Mouse (Mus musculus): ENCODE measurements around the gene Dip2a.

Gene Dip2a

GRCm38 (mm10) chr10:76246601-76247000, 98.5 kb downstream of the Dip2a start:
- no peak for DNase-seq (ENCODE audit: low spot score in 2 of 2)

DNA sequence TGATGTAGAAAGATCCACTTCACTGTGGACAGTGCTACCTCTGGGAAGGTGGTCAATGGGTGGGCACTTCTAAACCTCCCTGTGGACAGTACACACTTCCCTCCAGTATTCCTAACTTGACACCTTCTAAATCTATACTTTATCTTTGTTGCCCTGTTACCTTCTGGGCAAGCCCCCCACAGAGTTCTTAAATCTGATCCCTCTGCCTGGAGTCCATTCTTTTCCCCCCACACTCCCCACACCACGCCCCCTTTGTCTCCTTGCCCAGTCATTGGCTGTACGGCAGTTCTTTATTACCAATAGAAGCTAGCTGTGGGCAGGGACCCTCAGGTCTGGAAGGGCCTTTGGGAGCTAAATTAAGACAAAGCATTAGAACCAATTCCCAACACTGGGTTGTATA, 100.0 kb downstream of the Dip2a start:
- DNase-seq (ENCODE audit: low spot score in 2 of 2): no peak

- no peak for DNase-seq (ENCODE audit: low spot score in 2 of 2)
Measured at GRCm38 (mm10) chr10:76239401-76239800, 105.7 kb downstream of the Dip2a start.

DNA sequence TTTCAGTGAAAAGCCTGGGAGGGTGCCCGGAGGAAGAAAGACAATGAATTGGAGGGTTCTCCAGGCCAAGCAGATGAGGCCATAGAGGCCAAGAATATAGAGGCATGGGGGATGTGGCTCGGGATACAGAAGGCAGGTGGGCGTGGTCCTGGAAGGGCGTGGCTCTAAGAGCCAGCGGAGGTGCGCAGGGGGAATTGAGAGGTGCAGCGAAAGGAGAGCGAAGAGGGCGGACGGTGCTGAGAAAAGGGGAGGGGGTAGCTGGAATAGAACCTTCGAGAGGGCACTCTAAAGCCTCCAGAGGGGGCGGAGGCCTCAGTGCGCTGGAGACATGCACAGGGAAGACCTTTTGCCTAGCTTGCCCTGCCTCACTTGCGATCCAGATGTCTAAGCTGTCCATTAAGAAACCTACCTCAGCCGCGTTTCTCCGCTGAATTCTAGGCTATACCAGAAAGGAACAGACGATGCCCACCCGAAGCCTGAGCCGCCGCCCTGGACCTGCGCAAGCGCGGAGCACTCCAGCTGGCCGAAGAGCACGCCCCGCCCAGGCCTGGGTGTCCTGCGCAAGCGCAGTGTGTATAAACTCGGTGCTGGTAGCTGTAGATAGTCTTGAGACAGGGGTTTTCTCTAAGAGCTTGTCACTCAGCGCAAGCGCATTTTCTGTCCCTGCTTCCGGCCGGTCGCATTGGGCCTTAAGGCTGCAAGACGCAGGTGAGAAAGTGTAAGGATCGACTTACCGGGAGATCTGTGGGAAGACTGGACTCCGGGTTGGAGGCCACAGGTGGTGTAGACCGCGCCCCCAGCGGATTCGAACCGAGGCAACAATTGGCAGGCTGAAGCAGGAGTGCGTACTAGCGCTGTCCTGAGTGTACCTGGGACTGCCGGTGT, 107.5 kb downstream of the Dip2a start, which contains the start of gene Prmt2:
TSS of gene Prmt2 (minus strand) at position 525 of the 885 bp plus-strand sequence.
- peak; percentile 71 to 76 for DNase-seq (ENCODE audit: low spot score in 2 of 2)

DNA sequence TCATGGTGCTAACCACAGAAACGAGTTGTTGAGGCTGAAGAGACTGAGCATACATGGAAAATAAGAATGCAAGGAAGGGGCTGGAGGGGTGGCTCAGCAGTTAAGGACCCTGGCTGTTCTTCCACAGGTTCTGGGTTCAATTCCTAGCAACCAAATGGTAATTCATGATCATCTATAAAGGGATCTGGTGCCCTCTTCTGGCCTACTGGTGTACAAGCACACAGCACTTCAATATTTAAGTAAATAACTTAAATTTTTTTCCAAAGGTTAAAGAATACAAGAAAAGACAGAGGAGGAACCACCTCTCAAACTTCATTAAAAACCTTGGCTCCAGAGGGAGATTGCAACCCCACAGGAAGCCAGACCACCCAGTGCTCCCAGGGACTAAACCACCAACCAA, 115.5 kb downstream of the Dip2a start:
- DNase-seq (ENCODE audit: low spot score in 2 of 2): no peak

DNA sequence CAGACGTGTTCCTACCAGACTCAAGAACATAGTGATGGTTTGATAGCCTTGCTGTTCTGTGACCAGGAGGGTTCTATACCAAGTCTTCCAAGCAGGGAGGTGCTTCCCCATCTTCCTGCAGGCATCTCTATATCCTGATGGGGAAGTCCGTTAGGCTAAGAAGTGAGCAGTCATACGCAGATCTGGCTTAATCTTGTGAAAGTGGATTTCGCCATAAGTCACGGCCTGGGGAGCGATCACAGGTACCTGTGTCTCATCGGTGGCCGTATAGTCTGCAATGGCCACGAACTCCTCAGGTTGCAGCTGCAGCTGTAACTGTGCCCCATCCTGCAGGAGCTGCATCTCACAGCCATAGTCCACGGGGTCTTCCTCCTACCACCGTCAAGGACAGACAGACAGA, 119.1 kb downstream of the Dip2a start:
- no peak for DNase-seq (ENCODE audit: low spot score in 2 of 2)

DNA sequence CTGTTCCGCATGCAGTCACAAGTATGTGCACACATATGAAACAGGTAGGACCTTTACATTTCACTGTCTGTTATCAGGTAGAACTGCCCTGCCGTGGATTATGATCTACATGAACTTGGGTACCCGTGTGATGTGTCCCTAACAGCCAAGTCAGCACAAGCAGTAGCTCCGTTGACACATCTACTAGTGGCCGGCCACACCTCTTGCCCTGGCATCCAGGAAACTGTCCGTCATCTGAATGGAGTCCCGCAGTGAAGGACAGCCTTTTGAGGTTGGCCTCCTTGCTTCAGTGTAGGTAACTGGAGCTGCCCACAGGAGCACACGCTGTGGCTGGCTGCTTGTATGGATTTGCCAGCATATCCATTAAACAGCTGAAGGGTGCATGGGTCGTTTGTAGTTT, 126.9 kb downstream of the Dip2a start:
- DNase-seq (ENCODE audit: low spot score in 2 of 2): no peak

DNA sequence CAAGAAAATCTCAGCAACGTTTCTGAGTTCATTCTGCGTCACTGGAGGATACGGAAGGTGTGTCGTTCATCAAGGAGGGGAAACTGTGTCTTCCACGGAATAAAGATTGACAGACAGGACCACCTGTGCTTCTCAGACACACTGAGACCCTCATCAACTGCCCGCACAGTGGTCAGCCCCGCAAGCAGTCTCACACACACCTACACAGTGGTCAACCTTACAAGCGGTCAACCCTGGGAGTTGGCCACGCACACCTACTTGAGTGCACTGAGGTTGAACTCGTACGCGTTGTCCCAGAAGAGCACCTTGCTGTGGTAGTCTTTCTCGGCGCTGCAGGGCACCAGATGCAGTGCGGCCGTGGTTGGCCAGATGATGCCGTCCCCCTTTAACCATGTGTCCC, 128.0 kb downstream of the Dip2a start:
- DNase-seq (ENCODE audit: low spot score in 2 of 2): no peak

DNA sequence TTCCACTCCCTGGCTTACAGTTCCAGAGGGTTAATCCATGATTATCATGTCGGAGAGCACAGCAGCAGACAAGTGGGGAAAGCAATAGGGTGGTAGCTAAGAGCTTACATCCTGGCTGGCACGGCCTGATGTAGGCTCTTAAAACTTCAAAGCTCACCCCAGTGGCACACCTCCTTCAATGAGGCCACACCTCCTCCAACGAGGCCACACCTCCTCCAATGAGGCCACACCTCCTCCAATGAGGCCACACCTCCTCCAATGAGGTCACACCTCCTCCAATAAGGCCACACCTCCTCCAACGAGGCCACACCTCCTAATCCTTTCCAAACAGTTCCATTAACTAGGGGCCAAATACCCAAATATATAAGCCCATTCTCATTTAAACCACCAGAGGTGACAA, 130.9 kb downstream of the Dip2a start:
- no peak for DNase-seq (ENCODE audit: low spot score in 2 of 2)

- no peak for DNase-seq (ENCODE audit: low spot score in 2 of 2)
Measured at GRCm38 (mm10) chr10:76212121-76212520, 133.0 kb downstream of the Dip2a start.

- DNase-seq (ENCODE audit: low spot score in 2 of 2): no peak
Measured at GRCm38 (mm10) chr10:76210806-76211205, 134.3 kb downstream of the Dip2a start.

Data from spleen, postnatal 14 days (tissue).